Mouse (Mus musculus) C2C12 (cell line): Measurements from ENCODE around the gene Fam83c.

ENCODE experiments used
- CTCF ChIP-seq: IDR thresholded peaks from one replicate; pipeline ENCODE4 v1.5.1; 2011; ENCODE audit not compliant: control insufficient read depth, insufficient read depth, insufficient read length
- MYOG ChIP-seq: IDR thresholded peaks from one replicate; pipeline ENCODE4 v1.6.1; 2011; ENCODE audit not compliant: control insufficient read depth, insufficient read length; ENCODE audit errors: extremely low read depth

DNA sequence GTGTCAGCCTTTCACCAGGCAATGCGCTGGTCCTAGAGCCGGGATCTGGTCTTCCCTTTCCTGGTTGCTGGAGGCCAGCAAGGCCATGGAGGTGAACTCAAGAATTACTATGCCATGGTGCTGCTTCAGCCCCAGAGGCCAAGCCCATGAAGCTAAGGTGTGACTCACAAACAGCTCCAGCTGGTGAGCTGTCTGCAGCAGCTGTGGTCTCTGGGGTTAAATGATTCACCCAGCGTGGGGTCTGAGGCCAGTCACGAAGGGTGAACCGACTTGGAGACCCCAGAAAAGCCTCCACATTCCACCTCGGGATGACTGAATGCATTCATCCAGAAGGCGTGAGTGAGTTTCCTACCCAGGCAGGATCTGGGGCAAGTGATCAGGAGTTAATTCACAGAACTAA is 15.5 kb upstream of the Fam83c start:
- TF ChIP-seq CTCF (no peak), MYOG (no peak)
